Mouse (Mus musculus) MEL (cell line): Measurements from ENCODE around the gene Pcsk5. TPM values are rescaled to one million over a fixed set of nuclear protein-coding genes. Genes with fewer than 3 reads are reported as not detected.

Experiments
- DNase-seq: peaks from one replicate; pipeline ENCODE4 v3.0.0; 2011; ENCODE audit warnings: low read depth, low spot score
- H3K27ac ChIP-seq: 2 replicates; pipeline ENCODE4 v1.5.1; 2012; ENCODE audit warnings: low read depth, mild to moderate bottlenecking, control low read depth, low read length, moderate library complexity; ENCODE audit not compliant: control insufficient read depth
- H3K27me3 ChIP-seq, 2 experiments: fragments of 150-350 bp in 1 of 2; sonication (generic) in 1 of 2; 2 replicates each; pipeline ENCODE4 v1.6.1; 2012; ENCODE audit warnings: low read length in 2 of 2, mild to moderate bottlenecking in 2 of 2, improper control_type of control experiment in 1 of 2, moderate library complexity in 1 of 2; ENCODE audit not compliant: insufficient read depth in 2 of 2, control insufficient read depth in 1 of 2
- H3K36me3 ChIP-seq, 2 experiments: 2 replicates each; pipeline ENCODE4 v1.6.1; 2012 to 2014; ENCODE audit warnings: low read length in 2 of 2, improper control_type of control experiment in 1 of 2, inconsistent platforms in 1 of 2, mild to moderate bottlenecking in 1 of 2; ENCODE audit not compliant: insufficient read depth in 2 of 2, control insufficient read depth in 1 of 2
- H3K4me1 ChIP-seq, 2 experiments: fragments of 150-350 bp in 1 of 2; sonication (generic) in 1 of 2; 2 replicates each; pipeline ENCODE4 v1.6.1; 2012; ENCODE audit warnings: low read length in 2 of 2, improper control_type of control experiment in 1 of 2, mild to moderate bottlenecking in 1 of 2; ENCODE audit not compliant: insufficient read depth in 2 of 2, control insufficient read depth in 1 of 2
- H3K4me3 ChIP-seq, 2 experiments: fragments of 150-350 bp in 1 of 2; sonication (generic) in 1 of 2; 2 replicates each; pipeline ENCODE4 v1.5.1; 2012; ENCODE audit warnings: low read depth in 2 of 2, low read length in 2 of 2, mild to moderate bottlenecking in 2 of 2, moderate library complexity in 2 of 2, control low read depth in 1 of 2, improper control_type of control experiment in 1 of 2; ENCODE audit not compliant: control insufficient read depth in 1 of 2, insufficient read depth in 1 of 2
- H3K79me2 ChIP-seq: 2 replicates; pipeline ENCODE4 v1.6.1; 2012; ENCODE audit warnings: mild to moderate bottlenecking, low read length, moderate library complexity; ENCODE audit not compliant: control insufficient read depth, poor library complexity, insufficient read depth
- H3K9ac ChIP-seq: 2 replicates; pipeline ENCODE4 v1.6.1; 2012; ENCODE audit warnings: low read depth, mild to moderate bottlenecking, control low read depth, low read length, moderate library complexity; ENCODE audit not compliant: control insufficient read depth, poor library complexity, severe bottlenecking
- H3K9me3 ChIP-seq: fragments of 150-350 bp; sonication (generic); replicated peaks from 2 replicates; pipeline ENCODE4 v1.6.1; 2012; ENCODE audit warnings: mild to moderate bottlenecking, low read length, improper control_type of control experiment, moderate library complexity; ENCODE audit not compliant: insufficient read depth
- CHD1 ChIP-seq: IDR thresholded peaks from 2 replicates; pipeline ENCODE4 v1.6.1; 2012; ENCODE audit warnings: low read depth, mild to moderate bottlenecking, inconsistent platforms, low read length, improper control_type of control experiment
- CTCF ChIP-seq, 3 experiments: IDR thresholded peaks in 2 of 3; conservative IDR thresholded peaks in 1 of 3; 2 replicates each; pipeline ENCODE4 v1.5.1; 2011 to 2012; ENCODE audit warnings: low read length in 3 of 3, low read depth in 2 of 3, mild to moderate bottlenecking in 2 of 3, improper control_type of control experiment in 1 of 3, inconsistent platforms in 1 of 3, mixed read lengths in 1 of 3, moderate library complexity in 1 of 3; ENCODE audit not compliant: control insufficient read depth in 1 of 3, insufficient read depth in 1 of 3, poor library complexity in 1 of 3, severe bottlenecking in 1 of 3
- ELF1 ChIP-seq: IDR thresholded peaks from 2 replicates; pipeline ENCODE4 v1.6.1; 2014; ENCODE audit warnings: low read depth, mild to moderate bottlenecking, inconsistent platforms, low read length, improper control_type of control experiment, moderate library complexity
- EP300 ChIP-seq, 2 experiments: IDR thresholded peaks; 2 replicates each; pipeline ENCODE4 v1.6.1; 2011; ENCODE audit warnings: improper control_type of control experiment in 2 of 2, low read length in 2 of 2, low read depth in 1 of 2, mild to moderate bottlenecking in 1 of 2
- ETS1 ChIP-seq: IDR thresholded peaks from 2 replicates; pipeline ENCODE4 v1.6.1; 2012; ENCODE audit warnings: low read depth, mild to moderate bottlenecking, inconsistent platforms, low read length, improper control_type of control experiment, moderate library complexity
- GABPA ChIP-seq: IDR thresholded peaks from 2 replicates; pipeline ENCODE4 v1.6.1; 2012; ENCODE audit warnings: low read depth, mild to moderate bottlenecking, inconsistent platforms, low read length, improper control_type of control experiment, moderate library complexity
- GATA1 ChIP-seq: IDR thresholded peaks from 2 replicates; pipeline ENCODE4 v1.6.1; 2011; ENCODE audit warnings: low read depth, low read length, improper control_type of control experiment
- HCFC1 ChIP-seq: IDR thresholded peaks from 2 replicates; pipeline ENCODE4 v1.6.1; 2012; ENCODE audit warnings: low read depth, mild to moderate bottlenecking, inconsistent platforms, low read length, improper control_type of control experiment, moderate library complexity
- KAT2A ChIP-seq: conservative IDR thresholded peaks from 2 replicates; pipeline ENCODE4 v1.6.1; 2012; ENCODE audit warnings: low read depth, low read length, improper control_type of control experiment, inconsistent platforms
- MAFK ChIP-seq: IDR thresholded peaks from 2 replicates; pipeline ENCODE4 v1.6.1; 2011; ENCODE audit warnings: low read depth, mild to moderate bottlenecking, low read length, improper control_type of control experiment, borderline replicate concordance
- MAX ChIP-seq: IDR thresholded peaks from 2 replicates; pipeline ENCODE4 v1.6.1; 2011; ENCODE audit warnings: low read length, improper control_type of control experiment
- MXI1 ChIP-seq: IDR thresholded peaks from 2 replicates; pipeline ENCODE4 v1.6.1; 2011; ENCODE audit warnings: mild to moderate bottlenecking, low read depth, low read length, improper control_type of control experiment
- MYC ChIP-seq: IDR thresholded peaks from 2 replicates; pipeline ENCODE4 v1.6.1; 2011; ENCODE audit warnings: low read depth, mild to moderate bottlenecking, low read length, improper control_type of control experiment, moderate library complexity
- NELFE ChIP-seq: IDR thresholded peaks from 2 replicates; pipeline ENCODE4 v1.6.1; 2011; ENCODE audit warnings: low read depth, low read length, improper control_type of control experiment
- NRF1 ChIP-seq: IDR thresholded peaks from 2 replicates; pipeline ENCODE4 v1.6.1; 2014; ENCODE audit warnings: low read depth, mild to moderate bottlenecking, inconsistent platforms, low read length, improper control_type of control experiment, moderate library complexity; ENCODE audit not compliant: poor library complexity, insufficient read depth, severe bottlenecking
- POLR2AphosphoS2 ChIP-seq: IDR thresholded peaks from 2 replicates; pipeline ENCODE4 v1.6.1; 2011; ENCODE audit warnings: low read length, improper control_type of control experiment
- RAD21 ChIP-seq: IDR thresholded peaks from 2 replicates; pipeline ENCODE4 v1.6.1; 2011; ENCODE audit warnings: mild to moderate bottlenecking, low read depth, low read length, improper control_type of control experiment
- RCOR1 ChIP-seq: IDR thresholded peaks from 2 replicates; pipeline ENCODE4 v1.6.1; 2012; ENCODE audit warnings: low read depth, mild to moderate bottlenecking, inconsistent platforms, low read length, improper control_type of control experiment
- SIN3A ChIP-seq: IDR thresholded peaks from 2 replicates; pipeline ENCODE4 v1.6.1; 2012; ENCODE audit warnings: low read length, improper control_type of control experiment, inconsistent platforms
- SMC3 ChIP-seq: IDR thresholded peaks from 2 replicates; pipeline ENCODE4 v1.6.1; 2011; ENCODE audit warnings: low read depth, low read length, improper control_type of control experiment
- TAL1 ChIP-seq: IDR thresholded peaks from 2 replicates; pipeline ENCODE4 v1.6.1; 2012; ENCODE audit warnings: mild to moderate bottlenecking, inconsistent platforms, low read length, moderate library complexity, mixed read lengths
- TBP ChIP-seq: IDR thresholded peaks from 2 replicates; pipeline ENCODE4 v1.8.0; 2011; ENCODE audit warnings: low read depth, low read length, improper control_type of control experiment
- TCF12 ChIP-seq: IDR thresholded peaks from 2 replicates; pipeline ENCODE4 v1.6.1; 2014; ENCODE audit warnings: low read depth, mild to moderate bottlenecking, inconsistent platforms, low read length, improper control_type of control experiment, moderate library complexity
- UBTF ChIP-seq: IDR thresholded peaks from 2 replicates; pipeline ENCODE4 v1.6.1; 2012; ENCODE audit warnings: low read depth, mild to moderate bottlenecking, inconsistent platforms, low read length, improper control_type of control experiment, moderate library complexity, borderline replicate concordance; ENCODE audit not compliant: insufficient read depth
- USF1 ChIP-seq: IDR thresholded peaks from 2 replicates; pipeline ENCODE4 v1.6.1; 2014; ENCODE audit warnings: low read depth, mild to moderate bottlenecking, inconsistent platforms, low read length, improper control_type of control experiment, moderate library complexity
- ZC3H11A ChIP-seq: IDR thresholded peaks from 2 replicates; pipeline ENCODE4 v1.6.1; 2012; ENCODE audit warnings: low read depth, mild to moderate bottlenecking, inconsistent platforms, low read length, improper control_type of control experiment
- ZKSCAN1 ChIP-seq: IDR thresholded peaks from 2 replicates; pipeline ENCODE4 v1.6.1; 2012; ENCODE audit warnings: low read depth, mild to moderate bottlenecking, inconsistent platforms, low read length, improper control_type of control experiment, moderate library complexity
- ZMIZ1 ChIP-seq: IDR thresholded peaks from 2 replicates; pipeline ENCODE4 v1.6.1; 2012; ENCODE audit warnings: low read depth, mild to moderate bottlenecking, inconsistent platforms, low read length, improper control_type of control experiment, moderate library complexity
- ZNF384 ChIP-seq: IDR thresholded peaks from 2 replicates; pipeline ENCODE4 v1.6.1; 2012; ENCODE audit warnings: low read depth, mild to moderate bottlenecking, inconsistent platforms, low read length, improper control_type of control experiment
- polyA plus RNA-seq, 2 experiments: library from polyadenylated mRNA; stranded (reverse) in 1 of 2; unstranded in 1 of 2; fragments of >175 nt in 1 of 2; fragments of >200 nt in 1 of 2; gene quantifications; 2 replicates each; pipeline versions ENCODE4 v1.2.1 to v1.2.4; 2012; ENCODE audit warnings: low replicate concordance in 2 of 2, low read depth in 1 of 2; ENCODE audit not compliant: insufficient read length in 2 of 2, insufficient read depth in 1 of 2, missing spikeins in 1 of 2
- total RNA-seq: library from RNA; depleted of rRNA; stranded (reverse); fragments of 300-350 nt; gene quantifications from 2 replicates; pipeline ENCODE4 v1.2.3, GENCODE M21; 2012

The Pcsk5 gene
- total and polyA plus RNA-seq, 3 experiments, result not detected

GRCm38 (mm10) chr19:17396802-17397201, 440.6 kb downstream of the Pcsk5 start:
- H3K9me3 ChIP-seq, result no peaks in the 10 kb centered on the region
- H3K27ac ChIP-seq, result peak overlapping the region; percentile 57
- no peaks in the 10 kb centered on the region for H3K27me3 ChIP-seq
- H3K4me3 ChIP-seq, result peak overlapping the region in 1 of 2 experiments; percentile 28; a peak in 1 of 4 replicates
- peaks cover 9% of the 10 kb centered on the region for H3K79me2 ChIP-seq
- H3K4me1 ChIP-seq, result peaks cover 3 to 24% of the 10 kb centered on the region in 2 experiments; a peak in 3 of 4 replicates
- DNase-seq, result peak; percentile 61
- H3K9ac ChIP-seq, result peak overlapping the region; percentile 45
- H3K36me3 ChIP-seq, result peaks cover 2 to 22% of the 10 kb centered on the region in 2 experiments
- TF ChIP-seq TAL1 (no peak), ZMIZ1 (no peak), SIN3A (peak; percentile 46; the same call in 1 of the 2 replicates), GATA1 (peak; percentile 69), ETS1 (peak; percentile 43; the same call in 1 of the 2 replicates), NELFE (no peak), HCFC1 (no peak), ZNF384 (no peak), USF1 (no peak), EP300 (IDR thresholded peaks at IDR 0.05; ENCODE audit: low read depth in 1 of 2, low read length in 2 of 2) (peak in 1 of 2 experiments; percentile 31; a peak in 1 of 4 replicates)

- H3K27me3 ChIP-seq, result no peaks in the 10 kb centered on the region
- DNase-seq, result peak; percentile 94
- TF ChIP-seq UBTF, result no peak
- no peak for TF ChIP-seq KAT2A
- no peak for TF ChIP-seq RCOR1
- no peak for TF ChIP-seq GATA1
- TF ChIP-seq MYC, result no peak
- peak; percentile 76 for TF ChIP-seq HCFC1
- no peak for TF ChIP-seq MAFK
- TF ChIP-seq GABPA, result no peak
- TF ChIP-seq TCF12, result 0 out of 2 replicates have a peak, but pooled peaks have one; percentile 23
- TF ChIP-seq CHD1, result no peak
- TF ChIP-seq ELF1, result peak; percentile 22; the same call in 1 of the 2 replicates
- TF ChIP-seq ZKSCAN1, result no peak
- no peak for TF ChIP-seq TAL1
- no peak for TF ChIP-seq RAD21
- TF ChIP-seq TBP, result 0 out of 2 replicates have a peak, but pooled peaks have one; percentile 14
- TF ChIP-seq CTCF (IDR thresholded peaks at IDR 0.05 in 2 of 3, conservative IDR thresholded peaks at IDR 0.05 in 1 of 3; ENCODE audit: control insufficient read depth in 1 of 3, insufficient read depth in 1 of 3, low read depth in 2 of 3, low read length in 3 of 3, poor library complexity in 1 of 3, severe bottlenecking in 1 of 3), result no peak
- TF ChIP-seq ZC3H11A, result no peak
- peak; percentile 56 for TF ChIP-seq SIN3A
- no peak for TF ChIP-seq NRF1
- TF ChIP-seq SMC3, result no peak
- TF ChIP-seq MXI1, result no peak; the same call in 1 of the 2 replicates
- 0 out of 2 replicates have a peak, but pooled peaks have one; percentile 21 for TF ChIP-seq MAX
- peak; percentile 73 for TF ChIP-seq POLR2AphosphoS2
- TF ChIP-seq NELFE, result peak; percentile 82
Measured at GRCm38 (mm10) chr19:17393841-17394591, 443.4 kb downstream of the Pcsk5 start, which contains the start of gene Rfk. Rfk (plus strand) TSS chr19:17394043.

More at GRCm38 (mm10) chr19:17393841-17394591, 443.4 kb downstream of the Pcsk5 start, which contains the start of gene Rfk:
- no peaks in the 10 kb centered on the region for H3K9me3 ChIP-seq
- H3K79me2 ChIP-seq, result peaks cover 9% of the 10 kb centered on the region
- peak within 1 kb of the TSS; percentile 97 to 99 for H3K4me3 ChIP-seq
- H3K36me3 ChIP-seq, result peaks cover 2 to 22% of the 10 kb centered on the region in 2 experiments; a peak in 3 of 4 replicates
- peak within 1 kb of the TSS; percentile 31 for H3K27ac ChIP-seq
- H3K4me1 ChIP-seq, result peaks cover 3 to 24% of the 10 kb centered on the region in 2 experiments; a peak in 3 of 4 replicates
- H3K9ac ChIP-seq, result peak within 1 kb of the TSS; percentile 98
